Mouse (Mus musculus): Measurements from ENCODE around the gene Ankrd45. TPM values are rescaled to one million over a fixed set of nuclear protein-coding genes. Genes with fewer than 3 reads are reported as not detected.
"Not testable (repeated sequence)": the region's sequence is repeated elsewhere in the genome, so short reads cannot be mapped to it uniquely, and the experiment has no call there.

The Ankrd45 gene
- polyA plus RNA-seq, 1 experiment from 2014 or later = 8.5 TPM

GRCm38 (mm10) chr1:161139496-161139895, 3.0 kb upstream of the Ankrd45 start:
- no peak overlapping the region for H3K4me2 ChIP-seq (ENCODE audit: low read depth, low read length, severe bottlenecking)
- no peak overlapping the region for H3K27ac ChIP-seq (ENCODE audit: low read depth, low read length)
- H3K9ac ChIP-seq (ENCODE audit: low read length) = no peak overlapping the region
- DNase-seq (ENCODE audit: low spot score) = no peak
- 82% methylated on average over 2 of the region's 2 CpGs for WGBS
- H3K27me3 ChIP-seq (ENCODE audit: control insufficient read depth, insufficient read depth, low read length) = no peaks in the 10 kb centered on the region
- H3K9me3 ChIP-seq (ENCODE audit: control insufficient read depth, low read length) = no peaks in the 10 kb centered on the region
- ATAC-seq (replicated peaks; ENCODE audit: low FRiP score) = no peak
- H3K4me1 ChIP-seq (replicated peaks; ENCODE audit: control insufficient read depth, insufficient read depth, low read length) = peaks cover 3% of the 10 kb centered on the region; the same call in 1 of the 2 replicates
- H3K4me3 ChIP-seq (ENCODE audit: low read depth, low read length) = no peak overlapping the region
- no peaks in the 10 kb centered on the region for H3K36me3 ChIP-seq (ENCODE audit: control insufficient read depth, insufficient read depth, low read length)

- H3K4me2 ChIP-seq (ENCODE audit: low read depth, low read length, severe bottlenecking) = no peak overlapping the region
- peaks cover 3% of the 10 kb centered on the region; the same call in 1 of the 2 replicates for H3K4me1 ChIP-seq (replicated peaks; ENCODE audit: control insufficient read depth, insufficient read depth, low read length)
- H3K27me3 ChIP-seq (ENCODE audit: control insufficient read depth, insufficient read depth, low read length) = no peaks in the 10 kb centered on the region
- H3K9me3 ChIP-seq (ENCODE audit: control insufficient read depth, low read length) = no peaks in the 10 kb centered on the region
- 85% methylated on average over 9 of the region's 9 CpGs for WGBS
- H3K36me3 ChIP-seq (ENCODE audit: control insufficient read depth, insufficient read depth, low read length) = no peaks in the 10 kb centered on the region
- no peak for ATAC-seq (replicated peaks; ENCODE audit: low FRiP score)
- H3K9ac ChIP-seq (ENCODE audit: low read length) = no peak overlapping the region
- H3K27ac ChIP-seq (ENCODE audit: low read depth, low read length) = no peak overlapping the region
- DNase-seq (ENCODE audit: low spot score) = no peak
- no peak overlapping the region for H3K4me3 ChIP-seq (ENCODE audit: low read depth, low read length)
These were observed 2.3 kb upstream of the Ankrd45 start for GRCm38 (mm10) chr1:161140026-161140762.

DNA sequence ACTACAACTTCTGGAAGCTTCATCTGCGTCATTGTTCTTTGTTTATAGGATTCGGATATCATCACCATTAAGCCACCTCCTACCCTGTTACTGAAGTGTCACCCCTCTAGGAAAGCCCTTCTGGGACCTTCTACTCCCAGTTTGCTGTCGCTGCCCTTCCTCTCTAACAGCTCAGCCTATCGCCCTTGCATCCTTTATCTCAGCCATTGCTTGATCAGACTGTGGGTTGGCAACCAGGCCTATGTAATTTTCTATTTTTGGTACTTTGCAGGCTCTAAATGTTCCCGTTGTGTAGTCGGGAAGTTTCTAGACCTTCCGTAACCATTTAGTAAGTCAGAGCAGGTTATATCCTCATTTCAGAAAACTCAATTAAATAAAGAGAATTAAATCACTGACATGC, 725 bp downstream of the Ankrd45 start:
- H3K36me3 ChIP-seq (ENCODE audit: control insufficient read depth, insufficient read depth, low read length) = no peaks in the 10 kb centered on the region
- DNase-seq (ENCODE audit: low spot score) = no peak
- ATAC-seq (replicated peaks; ENCODE audit: low FRiP score) = no peak
- no peaks in the 10 kb centered on the region for H3K27me3 ChIP-seq (ENCODE audit: control insufficient read depth, insufficient read depth, low read length)
- peak overlapping the region; percentile 75 for H3K4me2 ChIP-seq (ENCODE audit: low read depth, low read length, severe bottlenecking)
- peak overlapping the region; percentile 43; the same call in 1 of the 2 replicates for H3K4me3 ChIP-seq (ENCODE audit: low read depth, low read length)
- H3K9ac ChIP-seq (ENCODE audit: low read length) = no peak overlapping the region
- peaks cover 3% of the 10 kb centered on the region; the same call in 1 of the 2 replicates for H3K4me1 ChIP-seq (replicated peaks; ENCODE audit: control insufficient read depth, insufficient read depth, low read length)
- 91% methylated on average over 7 of the region's 7 CpGs for WGBS
- no peak overlapping the region for H3K27ac ChIP-seq (ENCODE audit: low read depth, low read length)
- H3K9me3 ChIP-seq (ENCODE audit: control insufficient read depth, low read length) = no peaks in the 10 kb centered on the region

- H3K27ac ChIP-seq (ENCODE audit: low read depth, low read length); H3K4me1 ChIP-seq (replicated peaks; ENCODE audit: control insufficient read depth, insufficient read depth, low read length); H3K4me3 ChIP-seq (ENCODE audit: low read depth, low read length); H3K36me3 ChIP-seq (ENCODE audit: control insufficient read depth, insufficient read depth, low read length); H3K9me3 ChIP-seq (ENCODE audit: control insufficient read depth, low read length); DNase-seq (ENCODE audit: low spot score); H3K9ac ChIP-seq (ENCODE audit: low read length); ATAC-seq (replicated peaks; ENCODE audit: low FRiP score); H3K4me2 ChIP-seq (ENCODE audit: low read depth, low read length, severe bottlenecking); H3K27me3 ChIP-seq (ENCODE audit: control insufficient read depth, insufficient read depth, low read length): not testable (repeated sequence)
- WGBS = 84% methylated on average over 8 of the region's 8 CpGs
These were observed 3.1 kb downstream of the Ankrd45 start for GRCm38 (mm10) chr1:161145611-161146010.

GRCm38 (mm10) chr1:161147888-161148287, 5.4 kb downstream of the Ankrd45 start:
- 71% methylated on average over 2 of the region's 2 CpGs for WGBS
- ATAC-seq (replicated peaks; ENCODE audit: low FRiP score) = no peak

DNA sequence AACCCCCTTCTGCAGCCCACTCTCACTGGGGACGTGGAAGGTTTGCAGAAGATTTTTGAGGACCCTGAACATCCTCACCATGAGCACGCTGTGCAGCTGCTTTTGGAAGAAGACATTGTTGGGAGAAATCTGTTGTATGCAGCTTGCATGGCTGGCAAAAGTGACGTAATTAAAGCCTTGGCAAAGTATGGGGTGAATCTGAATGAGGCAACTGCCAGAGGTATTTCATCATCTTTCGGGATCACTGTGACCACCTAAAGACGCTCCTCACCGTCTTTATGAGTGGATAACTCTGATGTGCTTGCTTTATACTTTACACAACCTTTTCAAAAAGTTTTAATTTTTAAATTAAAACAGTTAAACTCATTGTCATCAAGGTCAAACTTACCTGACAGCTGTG, 8.6 kb downstream of the Ankrd45 start:
- no peak overlapping the region for H3K4me3 ChIP-seq (ENCODE audit: low read depth, low read length)
- no peaks in the 10 kb centered on the region for H3K36me3 ChIP-seq (ENCODE audit: control insufficient read depth, insufficient read depth, low read length)
- no peaks in the 10 kb centered on the region for H3K4me1 ChIP-seq (replicated peaks; ENCODE audit: control insufficient read depth, insufficient read depth, low read length)
- no peaks in the 10 kb centered on the region for H3K9me3 ChIP-seq (ENCODE audit: control insufficient read depth, low read length)
- DNase-seq (ENCODE audit: low spot score) (no peak), ATAC-seq (replicated peaks; ENCODE audit: low FRiP score) (no peak)
- H3K27me3 ChIP-seq (ENCODE audit: control insufficient read depth, insufficient read depth, low read length) = no peaks in the 10 kb centered on the region
- 72% methylated on average over 6 of the region's 6 CpGs for WGBS
- no peak overlapping the region for H3K9ac ChIP-seq (ENCODE audit: low read length)
- no peak overlapping the region for H3K27ac ChIP-seq (ENCODE audit: low read depth, low read length)
- no peak overlapping the region for H3K4me2 ChIP-seq (ENCODE audit: low read depth, low read length, severe bottlenecking)

More at GRCm38 (mm10) chr1:161147888-161148287, 5.4 kb downstream of the Ankrd45 start:
- Histone ChIP-seq H3K36me3 (ENCODE audit: control insufficient read depth, insufficient read depth, low read length) (no peaks in the 10 kb centered on the region), H3K27ac (ENCODE audit: low read depth, low read length) (no peak overlapping the region), H3K4me2 (ENCODE audit: low read depth, low read length, severe bottlenecking) (no peak overlapping the region), H3K4me3 (ENCODE audit: low read depth, low read length) (no peak overlapping the region), H3K9me3 (ENCODE audit: control insufficient read depth, low read length) (no peaks in the 10 kb centered on the region), H3K27me3 (ENCODE audit: control insufficient read depth, insufficient read depth, low read length) (no peaks in the 10 kb centered on the region), H3K9ac (ENCODE audit: low read length) (no peak overlapping the region), H3K4me1 (replicated peaks; ENCODE audit: control insufficient read depth, insufficient read depth, low read length) (peaks cover under 1% of the 10 kb centered on the region; the same call in 1 of the 2 replicates)
- DNase-seq (ENCODE audit: low spot score) = no peak

DNA sequence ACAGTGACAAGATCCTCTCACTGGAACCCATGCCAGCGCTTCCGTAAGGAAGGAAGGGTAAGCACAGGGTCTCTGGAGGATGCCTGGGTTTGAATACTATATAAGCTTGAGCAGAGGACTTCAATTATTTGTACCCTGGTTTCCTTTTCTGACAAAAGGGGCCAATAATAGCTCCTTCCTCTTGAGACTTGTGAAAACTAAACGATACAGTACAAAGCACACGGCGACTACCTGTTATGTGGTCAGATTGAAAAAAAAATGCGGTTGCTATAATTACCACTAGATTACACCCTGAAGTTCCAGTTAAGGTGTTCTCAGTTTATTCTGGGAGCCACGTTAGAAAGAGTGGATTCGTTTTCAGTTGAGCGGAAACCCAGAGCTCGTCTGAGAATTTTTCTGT, 14.1 kb downstream of the Ankrd45 start:
- ATAC-seq (replicated peaks; ENCODE audit: low FRiP score) (no peak), DNase-seq (ENCODE audit: low spot score) (no peak)
- no peaks in the 10 kb centered on the region for H3K27me3 ChIP-seq (ENCODE audit: control insufficient read depth, insufficient read depth, low read length)
- no peaks in the 10 kb centered on the region for H3K4me1 ChIP-seq (replicated peaks; ENCODE audit: control insufficient read depth, insufficient read depth, low read length)
- no peak overlapping the region for H3K4me3 ChIP-seq (ENCODE audit: low read depth, low read length)
- H3K27ac ChIP-seq (ENCODE audit: low read depth, low read length) = no peak overlapping the region
- WGBS = 87% methylated on average over 10 of the region's 10 CpGs
- H3K36me3 ChIP-seq (ENCODE audit: control insufficient read depth, insufficient read depth, low read length) = no peaks in the 10 kb centered on the region
- no peaks in the 10 kb centered on the region for H3K9me3 ChIP-seq (ENCODE audit: control insufficient read depth, low read length)
- no peak overlapping the region for H3K4me2 ChIP-seq (ENCODE audit: low read depth, low read length, severe bottlenecking)
- no peak overlapping the region for H3K9ac ChIP-seq (ENCODE audit: low read length)

DNA sequence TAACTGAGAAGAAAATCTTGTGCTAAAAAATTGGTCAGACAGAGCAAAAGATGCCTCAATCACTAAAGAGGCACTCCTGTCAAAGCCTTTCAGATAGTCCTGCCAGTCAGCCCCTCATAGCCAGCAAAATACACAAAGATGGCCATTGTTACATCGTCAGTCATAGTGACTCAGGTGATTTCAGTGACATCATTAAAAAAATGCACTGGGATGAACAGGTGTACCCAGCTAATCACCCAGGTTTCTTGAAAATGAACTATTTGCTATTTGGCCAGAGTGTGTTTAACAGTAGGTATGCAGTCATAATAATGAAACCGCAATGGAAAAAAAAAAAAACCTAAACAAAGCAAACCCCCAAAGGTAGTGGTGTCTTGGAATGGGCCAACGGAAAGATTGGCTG, 16.7 kb downstream of the Ankrd45 start, which contains the start of gene Tex50:
Tex50 (minus strand) TSS at position 101 of the 400 bp plus-strand sequence.
- no peaks in the 10 kb centered on the region for H3K9me3 ChIP-seq (ENCODE audit: control insufficient read depth, low read length)
- no peak for ATAC-seq (replicated peaks; ENCODE audit: low FRiP score)
- H3K27ac ChIP-seq (ENCODE audit: low read depth, low read length) = no peak within 1 kb of the TSS
- no peaks in the 10 kb centered on the region for H3K27me3 ChIP-seq (ENCODE audit: control insufficient read depth, insufficient read depth, low read length)
- H3K9ac ChIP-seq (ENCODE audit: low read length) = no peak within 1 kb of the TSS
- DNase-seq (ENCODE audit: low spot score) = no peak
- H3K4me2 ChIP-seq (ENCODE audit: low read depth, low read length, severe bottlenecking) = no peak within 1 kb of the TSS
- H3K4me3 ChIP-seq (ENCODE audit: low read depth, low read length) = no peak within 1 kb of the TSS
- H3K36me3 ChIP-seq (ENCODE audit: control insufficient read depth, insufficient read depth, low read length) = no peaks in the 10 kb centered on the region
- WGBS = 92% methylated on average over 3 of the region's 3 CpGs
- H3K4me1 ChIP-seq (replicated peaks; ENCODE audit: control insufficient read depth, insufficient read depth, low read length) = no peaks in the 10 kb centered on the region

GRCm38 (mm10) chr1:161160266-161160665, 17.8 kb downstream of the Ankrd45 start:
- Histone ChIP-seq H3K27ac (ENCODE audit: low read depth, low read length) (no peak overlapping the region), H3K9me3 (ENCODE audit: control insufficient read depth, low read length) (no peaks in the 10 kb centered on the region), H3K4me1 (replicated peaks; ENCODE audit: control insufficient read depth, insufficient read depth, low read length) (no peaks in the 10 kb centered on the region), H3K36me3 (ENCODE audit: control insufficient read depth, insufficient read depth, low read length) (no peaks in the 10 kb centered on the region), H3K9ac (ENCODE audit: low read length) (no peak overlapping the region), H3K4me2 (ENCODE audit: low read depth, low read length, severe bottlenecking) (no peak overlapping the region), H3K27me3 (ENCODE audit: control insufficient read depth, insufficient read depth, low read length) (no peaks in the 10 kb centered on the region), H3K4me3 (ENCODE audit: low read depth, low read length) (no peak overlapping the region)
- WGBS = 63% methylated on average over 4 of the region's 4 CpGs
- no peak for DNase-seq (ENCODE audit: low spot score)
- no peak for ATAC-seq (replicated peaks; ENCODE audit: low FRiP score)

All from forebrain, embryonic 11.5 days (tissue).